Mouse (Mus musculus) megakaryocyte, embryonic 14.5 days (primary cell): ENCODE measurements at regions not wholly inside any gene's neighbourhood (a gene's known extent, or its start where the extent isn't known, plus 50 kb on each side); places are given as distances from the start of the nearest gene placed in this dataset.

Source experiments
- H3K27me3 ChIP-seq: replicated peaks from 2 replicates; pipeline ENCODE3; 2012; ENCODE audit warnings: inconsistent platforms
- H3K36me3 ChIP-seq: replicated peaks from 2 replicates; pipeline ENCODE3; 2012; ENCODE audit warnings: low read length, inconsistent platforms, mixed read lengths
- H3K4me1 ChIP-seq: 2 replicates; pipeline ENCODE4 v1.6.1; 2012; ENCODE audit warnings: inconsistent platforms
- H3K4me3 ChIP-seq: replicated peaks from 2 replicates; pipeline ENCODE3; 2012; ENCODE audit warnings: moderate library complexity, mild to moderate bottlenecking, inconsistent platforms
- H3K9me3 ChIP-seq: 2 replicates; pipeline ENCODE4 v1.6.1; 2012; ENCODE audit warnings: inconsistent platforms
- FLI1 ChIP-seq: IDR thresholded peaks from 2 replicates; pipeline ENCODE4 v1.6.1; 2012; ENCODE audit warnings: low read length, inconsistent platforms, mixed read lengths
- GATA1 ChIP-seq: IDR thresholded peaks from 3 replicates; pipeline ENCODE4 v1.6.1; 2012; ENCODE audit warnings: mixed read lengths, low read length, inconsistent platforms, borderline replicate concordance

DNA sequence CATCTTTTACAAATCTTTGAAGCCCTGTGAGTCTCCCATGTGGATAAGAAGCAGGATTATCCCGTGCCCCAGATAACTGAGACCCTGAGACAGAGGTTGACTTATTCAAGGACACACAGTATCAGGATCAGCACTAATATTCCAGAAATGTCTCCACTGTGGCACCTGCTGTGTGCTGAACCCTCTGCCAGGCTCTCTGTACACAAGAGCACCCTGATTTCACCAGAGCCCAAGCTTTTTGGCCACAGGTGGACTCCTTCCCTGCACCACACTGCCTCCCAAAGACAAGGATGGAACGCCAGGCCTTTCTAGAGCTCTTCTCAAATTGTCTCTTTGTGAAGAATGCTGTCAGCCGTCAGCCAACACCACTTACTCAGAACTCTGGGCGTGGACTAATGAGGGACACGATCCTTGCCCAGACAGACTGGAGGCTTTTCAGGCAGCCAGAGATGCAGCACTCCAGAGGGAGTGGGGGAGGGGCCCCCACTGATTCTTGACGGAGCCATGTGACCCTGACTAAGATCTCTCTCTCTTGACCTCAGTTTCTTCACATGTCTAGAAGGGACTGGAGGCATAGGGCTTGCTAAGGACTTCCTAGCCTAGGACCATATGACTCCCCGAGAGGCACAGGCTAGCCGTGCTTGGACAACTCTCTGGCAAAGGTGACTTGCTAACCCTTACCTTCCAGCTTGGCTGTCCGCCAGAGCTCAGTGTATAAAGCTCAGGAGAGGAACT lies 90.3 kb downstream of the Ephb3 start:
- TF ChIP-seq GATA1 (no peak), FLI1 (no peak)
- Histone ChIP-seq H3K36me3 (no peaks in the 10 kb centered on the region), H3K27me3 (peaks cover 84% of the 10 kb centered on the region), H3K4me3 (no peak overlapping the region), H3K4me1 (0 out of 2 replicates have a peak, but pooled peaks cover 3% of the 10 kb centered on the region), H3K9me3 (no peaks in the 10 kb centered on the region)

DNA sequence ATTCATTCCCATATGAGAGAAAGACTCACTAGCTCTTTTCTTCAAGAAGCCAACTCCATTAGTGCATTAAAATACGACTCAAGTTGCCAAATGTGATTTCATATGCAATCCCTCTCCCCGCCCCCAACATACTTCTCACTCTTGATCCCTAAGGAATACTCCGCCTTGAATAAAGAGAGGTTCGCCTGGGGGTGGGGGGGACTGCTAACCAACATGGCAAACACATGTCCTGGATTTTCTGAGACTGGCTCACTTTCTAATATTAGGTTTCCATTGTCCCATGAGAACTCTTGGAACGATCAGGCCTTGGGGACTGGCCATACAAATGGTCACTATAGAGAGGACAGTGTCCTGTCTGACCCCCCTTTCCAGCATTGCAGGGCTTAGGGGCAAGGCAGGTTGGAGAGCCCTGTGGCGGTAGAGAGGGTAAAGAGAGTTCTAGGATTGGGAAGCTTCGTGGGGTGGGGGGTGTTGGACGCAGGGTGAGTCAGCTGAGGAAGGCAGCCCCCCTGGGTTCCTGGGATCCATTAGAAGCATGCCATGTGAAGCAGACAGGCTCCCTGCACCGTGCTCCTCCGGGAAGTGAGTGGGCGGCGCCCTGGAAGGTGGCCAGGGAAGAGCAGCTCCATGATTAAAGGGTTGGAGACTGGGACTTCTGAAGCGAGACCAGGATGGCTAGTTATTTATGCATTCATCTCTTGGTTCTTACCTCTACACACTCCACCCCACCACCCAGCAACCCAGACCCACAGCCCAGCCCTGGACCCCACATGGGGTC lies 91.6 kb downstream of the Ephb3 start:
- H3K27me3 ChIP-seq, result peaks cover 77% of the 10 kb centered on the region
- H3K9me3 ChIP-seq, result no peaks in the 10 kb centered on the region
- no peak for TF ChIP-seq GATA1
- no peak for TF ChIP-seq FLI1
- no peak overlapping the region for H3K4me3 ChIP-seq
- no peaks in the 10 kb centered on the region for H3K36me3 ChIP-seq
- 0 out of 2 replicates have a peak, but pooled peaks cover 3% of the 10 kb centered on the region for H3K4me1 ChIP-seq

DNA sequence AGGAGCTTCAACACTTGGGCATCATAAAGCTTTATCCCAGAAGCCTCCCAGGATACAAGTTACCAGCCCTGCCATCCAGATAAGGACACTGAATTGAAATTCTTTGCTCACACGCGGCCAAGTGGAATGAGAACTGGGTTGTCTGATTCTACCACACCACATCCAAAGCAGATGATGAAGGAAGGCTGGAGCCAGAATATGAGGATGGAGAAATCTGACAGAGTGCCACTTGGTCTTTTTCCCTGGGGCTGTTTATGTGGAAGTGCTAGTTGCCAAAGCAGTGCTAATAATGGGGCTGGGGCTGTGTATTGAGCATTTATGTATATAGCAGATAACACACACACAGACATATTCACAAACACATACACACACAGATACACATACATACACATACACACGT lies 92.2 kb downstream of the Ephb3 start:
- TF ChIP-seq FLI1, result no peak
- no peak for TF ChIP-seq GATA1
- H3K4me1 ChIP-seq, result 0 out of 2 replicates have a peak, but pooled peaks cover 3% of the 10 kb centered on the region
- peaks cover 3% of the 10 kb centered on the region; the same call in 1 of the 2 replicates for H3K9me3 ChIP-seq
- H3K4me3 ChIP-seq, result no peak overlapping the region
- peaks cover 74% of the 10 kb centered on the region for H3K27me3 ChIP-seq
- no peaks in the 10 kb centered on the region for H3K36me3 ChIP-seq

DNA sequence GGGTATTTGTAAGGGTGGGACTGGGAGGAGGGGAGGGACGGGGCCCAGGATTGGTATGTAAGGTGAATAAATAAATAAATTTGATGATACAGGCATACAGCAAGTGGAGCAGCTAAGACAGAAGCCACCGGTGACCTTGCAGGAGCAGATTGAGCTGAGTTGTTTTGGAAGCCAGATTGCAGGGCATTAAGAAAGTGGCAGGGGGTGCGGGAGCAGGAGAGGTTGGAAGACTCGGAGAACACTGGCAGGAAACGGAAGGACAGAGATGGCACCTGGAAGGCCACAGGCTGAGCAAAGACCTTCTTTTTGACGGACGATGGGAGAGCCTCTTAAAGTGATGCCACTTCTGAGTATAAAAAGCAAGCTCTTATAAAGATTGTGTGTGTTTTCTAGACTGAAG lies 94.3 kb downstream of the Ephb3 start:
- no peak overlapping the region for H3K4me3 ChIP-seq
- 0 out of 2 replicates have a peak, but pooled peaks cover 3% of the 10 kb centered on the region for H3K4me1 ChIP-seq
- TF ChIP-seq GATA1 (no peak), FLI1 (no peak)
- no peaks in the 10 kb centered on the region for H3K36me3 ChIP-seq
- H3K27me3 ChIP-seq, result peaks cover 74% of the 10 kb centered on the region
- peaks cover 19% of the 10 kb centered on the region for H3K9me3 ChIP-seq

DNA sequence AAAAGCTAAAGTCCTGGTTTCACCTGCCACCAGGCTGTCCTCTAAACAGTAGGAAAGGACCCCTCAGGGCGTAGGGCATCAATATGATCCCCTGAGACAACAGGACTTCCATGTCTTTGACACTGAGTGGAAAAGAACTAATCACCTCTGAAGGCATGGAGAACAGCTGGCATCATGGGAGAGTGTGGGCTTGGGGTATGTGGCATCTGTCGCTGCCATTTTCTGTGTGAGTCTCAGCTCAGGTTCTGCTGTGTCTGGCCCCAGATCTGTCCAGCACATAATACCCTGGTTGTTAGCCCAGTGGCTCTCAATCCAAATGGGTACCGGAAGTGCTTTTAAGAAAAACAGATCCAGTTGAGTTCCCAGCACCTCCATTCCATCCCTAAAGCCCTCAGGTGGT lies 101.3 kb downstream of the Ephb3 start:
- peaks cover 33% of the 10 kb centered on the region for H3K9me3 ChIP-seq
- peaks cover 21% of the 10 kb centered on the region for H3K4me1 ChIP-seq
- TF ChIP-seq FLI1, result no peak
- no peak for TF ChIP-seq GATA1
- no peak overlapping the region for H3K4me3 ChIP-seq
- no peaks in the 10 kb centered on the region for H3K36me3 ChIP-seq
- peaks cover 75% of the 10 kb centered on the region for H3K27me3 ChIP-seq

DNA sequence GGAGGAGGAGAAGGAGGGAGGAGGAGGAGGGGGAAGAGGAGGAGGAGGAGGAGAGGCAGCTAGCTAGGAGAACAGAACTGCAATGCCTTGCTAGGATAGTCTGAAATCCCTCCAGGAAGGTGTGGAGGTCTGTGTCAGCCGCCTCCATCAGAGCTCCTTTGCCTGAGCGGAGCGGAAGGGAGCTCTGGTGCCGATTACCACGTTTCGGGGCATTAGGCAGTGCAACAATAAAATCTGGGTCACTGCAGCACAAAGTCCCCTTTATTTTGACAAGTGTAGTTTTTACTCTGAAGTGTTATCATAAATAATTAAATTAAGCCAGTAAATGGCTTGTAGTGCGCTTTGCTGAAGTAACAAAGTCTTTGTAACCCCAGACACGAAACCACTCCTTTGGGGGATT lies 104.0 kb downstream of the Ephb3 start:
- Histone ChIP-seq H3K36me3 (no peaks in the 10 kb centered on the region), H3K4me1 (peaks cover 35% of the 10 kb centered on the region), H3K9me3 (peaks cover 17% of the 10 kb centered on the region), H3K4me3 (no peak overlapping the region), H3K27me3 (peaks cover 71% of the 10 kb centered on the region)
- TF ChIP-seq GATA1 (no peak), FLI1 (no peak)

DNA sequence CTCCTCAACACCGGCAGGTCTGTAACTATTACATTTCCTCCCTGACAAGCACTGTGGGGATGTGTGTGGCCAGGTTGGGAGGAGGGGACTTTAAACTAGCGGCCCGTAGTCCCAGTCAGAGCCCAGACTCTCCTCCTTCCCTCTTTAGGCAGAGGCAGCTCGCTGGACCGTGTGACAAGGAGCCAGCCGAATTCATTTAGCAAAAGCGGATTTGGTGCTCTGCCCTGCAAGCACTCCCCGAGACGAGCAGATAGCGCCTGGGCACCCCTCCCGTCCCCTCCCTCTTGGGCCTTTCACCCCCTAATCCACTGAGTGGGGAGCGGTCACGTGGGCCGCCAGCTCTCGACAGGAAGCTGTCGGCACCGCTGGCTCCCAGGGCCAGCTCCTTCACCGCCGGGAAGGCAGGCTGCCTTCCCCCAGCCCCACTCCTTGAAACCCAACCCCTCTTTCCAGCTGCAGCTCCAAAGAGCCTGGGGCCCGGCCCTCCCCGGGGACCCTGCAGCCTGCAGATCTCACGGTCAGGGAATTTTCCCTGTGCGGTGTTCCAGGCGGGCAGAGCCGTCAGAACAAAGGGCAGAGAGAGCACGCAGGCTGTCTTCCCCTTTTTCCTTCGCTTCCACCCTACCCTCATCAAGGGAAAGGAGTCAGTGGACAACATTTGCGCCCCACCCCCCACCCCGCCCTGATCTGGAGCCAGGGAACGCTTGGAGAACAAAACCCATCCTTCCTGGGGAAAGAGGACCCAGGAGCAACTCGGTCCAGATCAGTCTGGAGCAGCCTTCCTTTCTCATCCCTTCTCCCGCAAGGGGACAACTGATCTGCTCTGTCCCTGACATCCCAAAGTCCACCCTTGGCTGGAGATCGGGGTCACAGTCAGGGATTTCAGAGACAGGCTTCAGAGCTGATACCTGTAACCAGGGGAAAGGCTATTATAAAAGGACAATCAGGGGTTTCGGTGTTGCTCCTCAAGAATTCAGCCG lies 106.4 kb downstream of the Ephb3 start:
- peaks cover 49% of the 10 kb centered on the region for H3K4me1 ChIP-seq
- H3K4me3 ChIP-seq, result peak overlapping the region; percentile 92
- H3K27me3 ChIP-seq, result peaks cover 61% of the 10 kb centered on the region
- TF ChIP-seq FLI1, result no peak
- no peak for TF ChIP-seq GATA1
- H3K36me3 ChIP-seq, result no peaks in the 10 kb centered on the region
- H3K9me3 ChIP-seq, result no peaks in the 10 kb centered on the region

DNA sequence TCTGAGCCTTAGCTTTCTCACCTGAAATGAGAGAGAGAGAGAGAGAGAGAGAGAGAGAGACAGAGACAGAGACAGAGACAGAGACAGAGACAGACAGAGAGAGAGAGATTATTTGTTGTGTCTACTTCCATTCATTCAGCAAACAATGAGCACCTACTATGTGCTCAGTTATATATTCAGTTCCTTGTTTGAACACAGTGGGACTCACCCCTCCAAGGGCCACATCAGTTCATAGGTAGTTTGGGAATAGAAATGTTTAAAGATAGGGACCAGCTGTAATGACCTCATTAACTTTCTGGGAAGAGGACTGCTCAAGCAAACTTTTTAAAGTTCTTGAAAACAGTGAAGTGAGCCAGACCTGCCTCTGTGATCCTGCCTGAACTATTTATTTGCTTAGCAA lies 107.2 kb downstream of the Ephb3 start:
- peaks cover 53% of the 10 kb centered on the region for H3K27me3 ChIP-seq
- peaks cover 55% of the 10 kb centered on the region for H3K4me1 ChIP-seq
- H3K36me3 ChIP-seq, result no peaks in the 10 kb centered on the region
- TF ChIP-seq GATA1, result no peak
- no peak for TF ChIP-seq FLI1
- H3K4me3 ChIP-seq, result no peak overlapping the region
- H3K9me3 ChIP-seq, result no peaks in the 10 kb centered on the region

DNA sequence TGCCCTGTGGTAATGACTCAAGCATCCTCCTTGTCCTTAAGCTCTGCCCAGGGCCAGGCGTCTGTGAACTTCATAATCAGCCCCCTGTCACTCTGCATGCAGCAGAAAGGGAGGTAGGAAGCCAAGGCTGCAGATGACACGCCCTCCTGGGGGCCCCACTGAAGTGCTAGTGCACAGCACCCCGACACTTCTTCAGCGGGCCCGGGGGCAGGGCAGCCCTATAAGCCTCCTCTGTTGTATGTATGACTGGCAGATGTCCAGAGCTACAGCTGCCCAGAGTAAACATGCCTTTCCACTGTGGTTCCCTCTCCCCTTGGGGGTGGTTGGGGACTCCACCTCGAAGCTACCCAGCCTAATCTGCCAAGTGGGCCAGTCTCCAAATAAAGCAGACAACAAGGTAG lies 107.2 kb upstream of the Vps8 start:
- Histone ChIP-seq H3K9me3 (no peaks in the 10 kb centered on the region), H3K27me3 (peaks cover 18% of the 10 kb centered on the region), H3K36me3 (no peaks in the 10 kb centered on the region), H3K4me3 (no peak overlapping the region), H3K4me1 (peaks cover 78% of the 10 kb centered on the region)
- TF ChIP-seq FLI1, result no peak
- TF ChIP-seq GATA1, result no peak
